Mouse (Mus musculus) stomach, embryonic 16.5 days (tissue): Measurements from ENCODE around the gene Fxr2. TPM values are rescaled to one million over a fixed set of nuclear protein-coding genes. Genes with fewer than 3 reads are reported as not detected.
A peak's percentile ranks its signal among the peaks of the same experiment; 100 is the strongest.

Experiments
- ATAC-seq: fragments of 200-750 bp; cut with Nextera tagmentation; 2 replicates; pipeline ENCODE4 v1.8.0; 2017; ENCODE audit warnings: moderate number of reproducible peaks, moderate TSS enrichment; ENCODE audit not compliant: insufficient read depth, low FRiP score
- H3K27ac ChIP-seq: fragments of 300-500 bp; sonication (generic); 2 replicates; pipeline ENCODE4 v1.5.1; 2014; ENCODE audit warnings: low read length
- H3K27me3 ChIP-seq: fragments of 300-500 bp; sonication (generic); 2 replicates; pipeline ENCODE4 v1.6.1; 2014; ENCODE audit warnings: low read length, control low read depth, mixed read lengths; ENCODE audit not compliant: control insufficient read depth, insufficient read depth
- H3K36me3 ChIP-seq: fragments of 300-500 bp; sonication (generic); 2 replicates; pipeline ENCODE4 v1.6.1; 2014; ENCODE audit warnings: low read length; ENCODE audit not compliant: control insufficient read depth, insufficient read depth
- H3K4me1 ChIP-seq: fragments of 300-500 bp; sonication (generic); 2 replicates; pipeline ENCODE4 v1.6.1; 2014; ENCODE audit warnings: low read length, control low read depth, mixed read lengths; ENCODE audit not compliant: control insufficient read depth, insufficient read depth
- H3K4me2 ChIP-seq: fragments of 300-500 bp; sonication (generic); 2 replicates; pipeline ENCODE4 v1.6.1; 2014; ENCODE audit warnings: low read depth, low read length, mixed read lengths
- H3K4me3 ChIP-seq: fragments of 300-500 bp; sonication (generic); replicated peaks from 2 replicates; pipeline ENCODE4 v1.5.1; 2014; ENCODE audit warnings: mild to moderate bottlenecking, low read length
- H3K9ac ChIP-seq: fragments of 300-500 bp; sonication (generic); 2 replicates; pipeline ENCODE4 v1.6.1; 2014; ENCODE audit warnings: low read length
- H3K9me3 ChIP-seq: fragments of 300-500 bp; sonication (generic); replicated peaks from 2 replicates; pipeline ENCODE4 v1.6.1; 2016; ENCODE audit warnings: low read length, control low read depth; ENCODE audit not compliant: control insufficient read depth
- WGBS: fragments of 180-500 bp; shearing (Covaris S2); extraction: QIAGEN DNeasy Blood & Tissue Kit; methylation state at CpG from one replicate; pipeline ENCODE4 v1.1.7; 2014; 5-methylcytosine and 5-hydroxymethylcytosine counted together
- polyA plus RNA-seq: library from polyadenylated mRNA; unstranded; fragments of >200 nt; fragmentation: Nextera tagmentation; extraction: Ambion mirVana; gene quantifications from 2 replicates; pipeline ENCODE4 v1.2.1, GENCODE M21; 2015

Gene Fxr2
- polyA plus RNA-seq, 1 experiment from 2014 or later = 20.9 TPM

- H3K9me3 ChIP-seq = no peaks in the 10 kb centered on the region
- ATAC-seq = no peak
- WGBS = 81% methylated on average over 15 of the region's 15 CpGs
- no peaks in the 10 kb centered on the region for H3K27me3 ChIP-seq
- peak overlapping the region; percentile 24; the same call in 1 of the 2 replicates for H3K9ac ChIP-seq
- H3K4me3 ChIP-seq = no peak overlapping the region
- 0 out of 2 replicates have a peak, but pooled peaks cover 9% of the 10 kb centered on the region for H3K36me3 ChIP-seq
- 0 out of 2 replicates have a peak overlapping the region, but pooled peaks have one; percentile 30 for H3K27ac ChIP-seq
- peaks cover 33% of the 10 kb centered on the region for H3K4me1 ChIP-seq
- H3K4me2 ChIP-seq = no peak overlapping the region
Observed at GRCm38 (mm10) chr11:69657462-69657881, 24.7 kb downstream of the Fxr2 start.

- Histone ChIP-seq H3K4me1 (peaks cover 27% of the 10 kb centered on the region), H3K27ac (peak overlapping the region; percentile 94), H3K4me3 (peak overlapping the region; percentile 69), H3K9ac (peak overlapping the region; percentile 82), H3K9me3 (no peaks in the 10 kb centered on the region), H3K4me2 (peak overlapping the region; percentile 70), H3K36me3 (0 out of 2 replicates have a peak, but pooled peaks cover 16% of the 10 kb centered on the region), H3K27me3 (no peaks in the 10 kb centered on the region)
- ATAC-seq = no peak
- WGBS = 67% methylated on average over 3 of the region's 3 CpGs
Observed at GRCm38 (mm10) chr11:69661221-69661881, 28.6 kb downstream of the Fxr2 start.

- peak within 1 kb of the TSS; percentile 70 for H3K4me2 ChIP-seq
- 0 out of 2 replicates have a peak, but pooled peaks cover 20% of the 10 kb centered on the region for H3K36me3 ChIP-seq
- peak within 1 kb of the TSS; percentile 69 for H3K4me3 ChIP-seq
- H3K27me3 ChIP-seq = no peaks in the 10 kb centered on the region
- under 1% methylated on average over 48 of the region's 48 CpGs for WGBS
- ATAC-seq = peak; percentile 95
- no peaks in the 10 kb centered on the region for H3K9me3 ChIP-seq
- H3K4me1 ChIP-seq = peaks cover 18% of the 10 kb centered on the region
- H3K9ac ChIP-seq = peak within 1 kb of the TSS; percentile 82
- peak within 1 kb of the TSS; percentile 94 for H3K27ac ChIP-seq
Observed at GRCm38 (mm10) chr11:69662213-69662966, 29.6 kb downstream of the Fxr2 start, which contains the start of gene Mpdu1. Gene Mpdu1, minus strand, starts transcription at chr11:69662642.

GRCm38 (mm10) chr11:69662967-69663671, 30.3 kb downstream of the Fxr2 start:
- WGBS = 64% methylated on average over 13 of the region's 13 CpGs

GRCm38 (mm10) chr11:69663795-69664194, 31.0 kb downstream of the Fxr2 start:
- Histone ChIP-seq H3K36me3 (peaks cover 20% of the 10 kb centered on the region), H3K9ac (no peak overlapping the region), H3K4me3 (no peak overlapping the region), H3K9me3 (no peaks in the 10 kb centered on the region), H3K27me3 (no peaks in the 10 kb centered on the region), H3K4me2 (peak overlapping the region; percentile 70; the same call in 1 of the 2 replicates), H3K4me1 (peaks cover 12% of the 10 kb centered on the region), H3K27ac (peak overlapping the region; percentile 94; the same call in 1 of the 2 replicates)
- ATAC-seq = no peak
- WGBS = 84% methylated on average over 6 of the region's 6 CpGs

More at GRCm38 (mm10) chr11:69662967-69663671, 30.3 kb downstream of the Fxr2 start:
- peaks cover 12% of the 10 kb centered on the region for H3K4me1 ChIP-seq
- peak overlapping the region; percentile 70 for H3K4me2 ChIP-seq
- peaks cover 20% of the 10 kb centered on the region for H3K36me3 ChIP-seq
- H3K27me3 ChIP-seq = no peaks in the 10 kb centered on the region
- peak overlapping the region; percentile 69 for H3K4me3 ChIP-seq
- ATAC-seq = no peak
- peak overlapping the region; percentile 94 for H3K27ac ChIP-seq
- peak overlapping the region; percentile 82 for H3K9ac ChIP-seq
- H3K9me3 ChIP-seq = no peaks in the 10 kb centered on the region

- Histone ChIP-seq H3K27ac (no peak overlapping the region), H3K36me3 (peaks cover 29% of the 10 kb centered on the region)
Observed at GRCm38 (mm10) chr11:69664841-69665240, 32.1 kb downstream of the Fxr2 start.

GRCm38 (mm10) chr11:69665457-69665960, 32.7 kb downstream of the Fxr2 start:
- H3K4me1 ChIP-seq = peaks cover 23% of the 10 kb centered on the region
- no peaks in the 10 kb centered on the region for H3K9me3 ChIP-seq
- peak overlapping the region; percentile 2; the same call in 1 of the 2 replicates for H3K4me2 ChIP-seq
- no peak overlapping the region for H3K9ac ChIP-seq
- peaks cover 31% of the 10 kb centered on the region for H3K36me3 ChIP-seq
- no peak for ATAC-seq
- WGBS = 66% methylated on average over 9 of the region's 9 CpGs
- H3K4me3 ChIP-seq = no peak overlapping the region
- no peaks in the 10 kb centered on the region for H3K27me3 ChIP-seq
- H3K27ac ChIP-seq = peak overlapping the region; percentile 58; the same call in 1 of the 2 replicates

More at GRCm38 (mm10) chr11:69664841-69665240, 32.1 kb downstream of the Fxr2 start:
- WGBS = 86% methylated on average over 7 of the region's 7 CpGs
- no peak for ATAC-seq
- H3K9ac ChIP-seq = no peak overlapping the region
- no peaks in the 10 kb centered on the region for H3K27me3 ChIP-seq
- H3K4me3 ChIP-seq = no peak overlapping the region
- H3K4me2 ChIP-seq = no peak overlapping the region
- no peaks in the 10 kb centered on the region for H3K9me3 ChIP-seq
- H3K4me1 ChIP-seq = peaks cover 16% of the 10 kb centered on the region

GRCm38 (mm10) chr11:69665961-69666664, 33.3 kb downstream of the Fxr2 start, which contains the start of gene Cd68:
Gene Cd68, minus strand, starts transcription at chr11:69666153.
- Histone ChIP-seq H3K4me3 (no peak within 1 kb of the TSS), H3K9ac (no peak within 1 kb of the TSS), H3K27ac (peak within 1 kb of the TSS; percentile 58), H3K36me3 (peaks cover 34% of the 10 kb centered on the region), H3K27me3 (no peaks in the 10 kb centered on the region), H3K4me1 (peaks cover 25% of the 10 kb centered on the region), H3K9me3 (no peaks in the 10 kb centered on the region), H3K4me2 (peak within 1 kb of the TSS; percentile 2; the same call in 1 of the 2 replicates)
- 0 out of 2 replicates have a peak, but pooled peaks have one; percentile 16 for ATAC-seq
- 20% methylated on average over 7 of the region's 7 CpGs for WGBS
